Mouse (Mus musculus): ENCODE results near the gene Syde2. TPM values are rescaled to one million over a fixed set of nuclear protein-coding genes. Genes with fewer than 3 reads are reported as not detected.

Syde2 gene
- total RNA-seq, 2 experiments from 2014 or later: 4.4 to 5.3 TPM

DNA sequence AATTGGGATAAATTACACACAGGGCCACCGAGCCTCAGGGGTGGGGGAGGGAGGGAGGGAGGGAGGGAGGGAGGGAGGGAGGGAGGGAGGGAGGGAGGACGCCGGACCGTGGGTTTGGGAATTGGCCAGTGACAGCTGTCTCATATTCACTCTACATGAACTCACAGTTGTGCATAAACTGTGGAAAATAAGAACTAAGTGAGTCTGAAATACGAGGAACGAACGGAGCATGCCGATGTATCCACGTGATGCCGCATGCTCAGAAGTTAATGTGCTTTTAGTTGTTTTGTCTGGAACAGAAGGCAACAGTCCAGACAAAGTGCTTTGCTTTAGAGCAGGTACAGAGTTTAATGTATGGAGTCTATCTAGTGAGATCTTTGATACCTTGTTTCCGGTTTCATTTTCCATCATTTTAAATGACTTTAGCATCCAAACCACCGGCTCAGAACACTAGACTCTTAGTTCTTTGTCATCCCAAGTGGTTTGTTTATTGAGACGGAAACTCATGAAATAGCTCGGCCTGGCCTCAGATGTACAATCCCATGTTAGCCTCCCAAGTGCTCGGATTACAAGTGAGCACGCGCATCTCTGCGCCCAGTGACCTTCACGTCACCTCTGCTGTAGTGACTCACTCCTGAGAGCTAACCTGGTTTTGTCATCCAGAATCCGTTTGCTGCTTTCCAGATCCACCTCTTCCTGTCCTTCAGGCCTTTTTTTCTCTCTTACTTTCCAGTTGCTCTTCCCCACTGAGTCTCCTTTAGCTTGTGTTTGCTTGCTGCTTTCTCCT, 22.4 kb downstream of the Syde2 start:
- DNase-seq: no peak
- intact Hi-C loops (cut with DNase I): no loop called here

DNA sequence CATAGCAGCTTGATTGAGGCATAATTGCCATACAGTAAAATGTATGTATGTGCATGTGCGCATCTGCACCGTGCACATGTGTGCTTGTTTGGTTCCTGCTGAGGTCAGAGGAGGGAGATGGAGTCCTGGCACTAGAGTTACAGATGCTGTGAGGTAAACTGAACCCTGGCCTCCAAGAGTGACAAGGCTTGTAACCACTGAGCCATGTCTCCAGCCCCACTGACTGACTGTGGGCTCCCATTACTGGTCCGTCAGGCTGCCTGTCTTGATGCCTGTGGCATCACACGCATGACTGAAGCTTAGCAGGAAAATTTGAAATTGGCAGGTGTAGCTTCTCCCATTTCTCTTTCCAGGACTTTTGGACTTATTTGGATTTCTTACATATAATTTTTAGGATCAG, 23.1 kb downstream of the Syde2 start:
- intact Hi-C loops (cut with DNase I): no loop called here

DNA sequence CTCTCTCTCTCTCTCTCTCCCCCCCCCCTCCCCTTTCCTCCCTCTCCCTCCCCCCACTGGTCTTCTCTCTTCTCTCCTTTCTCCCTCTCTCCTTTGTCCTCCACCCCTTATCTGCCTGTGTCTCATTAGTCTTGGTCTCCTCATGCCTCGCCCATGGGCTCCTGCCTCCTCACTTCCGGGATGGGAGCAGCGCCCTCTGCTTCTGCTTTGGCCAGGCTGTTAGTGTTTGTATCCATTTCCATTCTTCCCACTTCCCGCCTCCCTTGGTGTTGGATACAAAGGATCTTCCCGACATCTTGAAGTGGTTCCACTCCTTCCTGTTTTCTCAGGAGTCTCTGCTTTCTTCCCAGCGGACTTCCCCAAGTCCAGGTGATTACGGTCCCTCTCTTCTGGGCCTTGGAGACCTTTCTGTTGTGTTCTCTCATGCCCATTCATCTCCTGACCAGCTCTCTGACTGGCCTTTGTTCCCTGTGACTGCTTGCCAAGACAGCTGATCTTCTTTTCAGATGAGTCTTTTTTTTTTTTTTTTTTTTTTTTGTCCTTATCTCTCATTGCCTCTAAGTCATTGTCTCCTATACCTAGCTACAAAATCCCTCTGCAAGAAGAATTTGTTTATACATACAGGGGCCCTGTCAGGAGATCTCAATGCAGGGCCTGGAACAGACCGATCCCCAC, 24.0 kb downstream of the Syde2 start:
- DNase-seq: no peak
- intact Hi-C loops (cut with DNase I): no loop called here

More for the DNA sequence above, 23.1 kb downstream of the Syde2 start:
- no peak for DNase-seq

DNA sequence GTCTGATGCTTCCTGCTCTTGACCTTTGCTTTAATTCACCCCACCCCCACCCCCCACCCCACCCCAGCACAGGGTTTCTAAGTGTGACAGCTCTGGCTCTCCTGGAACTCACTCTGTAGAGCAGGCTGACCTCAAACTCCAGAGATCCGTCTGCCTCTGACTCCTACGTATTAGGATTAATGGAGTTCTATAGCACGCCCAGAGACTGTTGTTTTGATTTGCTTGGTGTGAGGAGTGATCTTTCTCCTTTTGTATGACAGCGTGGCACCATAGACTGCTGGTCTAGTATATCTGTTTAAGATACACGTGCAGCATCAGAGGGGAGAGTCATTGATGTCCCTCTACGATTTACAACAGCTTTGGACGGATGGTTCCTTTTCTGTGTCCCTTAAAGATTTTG, 25.8 kb downstream of the Syde2 start:
- DNase-seq: no peak
- intact Hi-C loops (cut with DNase I): no loop called here

DNA sequence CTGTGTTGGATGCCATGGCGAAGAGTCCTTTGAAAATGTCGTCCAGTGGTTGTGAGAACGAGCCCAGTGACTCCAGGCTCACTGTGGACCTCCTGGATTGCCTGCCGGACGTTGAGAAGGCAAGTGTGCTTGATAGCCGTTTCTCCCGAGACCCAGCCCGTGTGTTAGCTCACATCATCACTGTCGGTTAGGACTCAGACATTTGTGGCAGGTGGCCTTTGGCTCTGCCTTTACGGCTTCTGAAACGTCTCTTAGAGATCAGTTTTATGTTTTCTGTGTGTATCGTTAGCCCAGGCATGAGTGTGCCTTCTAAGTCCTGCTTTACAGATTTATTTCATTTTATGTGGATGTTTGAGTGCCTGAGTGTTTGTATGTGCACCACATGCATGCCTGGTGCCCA, 26.7 kb downstream of the Syde2 start:
- intact Hi-C loops (cut with DNase I): no loop called here
- DNase-seq: no peak

DNA sequence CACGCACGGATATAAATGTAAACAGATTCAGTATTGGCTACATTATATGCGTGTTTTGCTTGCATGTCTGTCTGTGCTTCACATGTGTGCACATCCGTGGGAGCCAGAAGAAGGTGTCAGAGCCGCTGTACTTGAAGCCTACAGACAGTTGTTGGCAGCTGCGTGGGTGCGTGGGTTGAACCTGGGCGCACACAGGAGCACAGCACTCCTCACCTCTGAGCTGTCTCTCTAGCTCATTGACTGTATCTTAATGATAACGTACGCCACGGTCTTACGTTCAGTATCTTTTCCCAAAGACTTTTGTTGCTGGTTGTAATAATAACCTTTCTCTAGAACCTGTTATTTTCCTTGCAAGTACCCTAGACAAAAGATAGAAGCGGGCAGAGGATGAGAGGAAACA, 29.3 kb downstream of the Syde2 start:
- DNase-seq: no peak
- intact Hi-C loops (cut with DNase I): no loop called here

DNA sequence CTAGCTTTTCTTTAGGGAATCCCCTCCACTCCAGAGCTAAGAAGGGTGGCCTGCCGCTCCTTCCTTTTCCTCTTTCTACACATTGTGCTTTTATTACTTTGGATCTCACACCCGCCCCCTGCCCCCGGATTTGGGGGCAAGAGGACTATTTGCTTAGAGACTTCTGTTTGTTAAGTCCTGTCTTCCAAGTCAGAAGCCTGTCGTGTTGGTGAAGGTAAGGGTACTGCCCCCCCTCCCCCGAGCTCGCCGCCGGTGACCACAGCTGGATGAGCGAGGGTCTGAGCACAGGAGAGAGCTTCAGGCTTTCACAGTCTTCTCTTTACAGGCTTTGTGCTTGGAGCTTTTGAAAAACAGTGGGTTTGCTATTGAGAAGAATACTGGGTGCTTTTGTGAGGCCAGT, 29.9 kb downstream of the Syde2 start:
- no peak for DNase-seq
- intact Hi-C loops (cut with DNase I): no loop called here

DNA sequence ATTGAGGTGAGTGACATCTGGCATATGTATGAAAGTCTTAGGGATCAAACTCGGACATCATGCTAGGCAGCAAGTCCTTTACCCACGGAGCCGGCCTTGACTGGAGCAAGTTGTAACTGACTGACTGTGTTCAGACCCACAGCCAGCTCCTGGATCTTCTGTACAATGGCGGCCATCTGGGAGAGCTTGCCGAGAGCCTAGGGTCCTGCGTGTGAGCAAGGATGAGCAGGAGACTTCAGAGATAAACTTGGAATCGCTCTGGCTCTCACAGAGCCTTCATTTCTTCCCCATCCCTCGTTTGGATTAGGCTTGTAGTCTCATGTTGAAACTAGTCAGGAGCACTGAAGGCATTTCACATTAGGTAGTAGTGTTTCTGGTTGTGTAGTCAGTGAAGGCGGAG, 34.6 kb downstream of the Syde2 start:
- intact Hi-C loops (cut with DNase I): no loop called here

DNA sequence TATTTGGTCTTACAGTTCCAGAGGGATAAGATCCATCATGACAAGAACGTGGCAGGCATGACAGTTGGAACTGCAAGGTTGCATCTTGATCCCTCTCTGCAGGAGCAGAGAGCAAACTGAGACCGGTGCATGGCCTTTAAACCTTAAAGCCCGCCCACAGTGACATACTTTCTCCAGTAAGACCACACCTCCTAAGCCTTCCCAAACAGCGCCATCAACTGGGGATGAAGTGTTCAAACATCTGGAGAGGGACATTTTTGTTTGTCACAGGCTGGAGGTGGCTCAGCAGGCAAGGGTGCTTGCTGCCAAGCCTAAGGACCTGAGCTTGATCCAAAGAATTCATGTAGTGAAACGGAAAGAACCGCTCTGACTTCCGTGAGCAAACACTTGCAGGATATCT, 37.1 kb downstream of the Syde2 start:
- DNase-seq: no peak
- intact Hi-C loops (cut with DNase I): no loop called here

More for the DNA sequence above, 34.6 kb downstream of the Syde2 start:
- DNase-seq: no peak

DNA sequence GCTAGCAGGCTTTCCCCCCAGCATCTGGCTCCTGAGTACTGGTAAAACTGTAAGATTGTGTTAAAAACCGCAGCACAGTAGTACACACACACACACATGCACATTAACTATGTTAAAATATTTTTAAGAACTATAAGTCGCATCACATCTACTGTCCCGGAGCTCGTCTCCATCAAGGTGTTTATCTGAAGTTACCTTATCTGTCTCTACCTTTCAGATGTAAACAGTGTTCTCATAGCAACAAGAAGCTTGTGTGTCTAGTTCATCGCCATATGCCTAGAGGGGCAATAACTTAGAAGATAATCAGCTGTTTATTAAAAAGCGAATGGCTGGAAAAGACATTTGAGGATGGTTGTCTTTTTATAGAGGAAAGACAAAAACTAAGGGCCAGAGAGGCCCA, 37.8 kb downstream of the Syde2 start:
- DNase-seq: no peak
- intact Hi-C loops (cut with DNase I): no loop called here

DNA sequence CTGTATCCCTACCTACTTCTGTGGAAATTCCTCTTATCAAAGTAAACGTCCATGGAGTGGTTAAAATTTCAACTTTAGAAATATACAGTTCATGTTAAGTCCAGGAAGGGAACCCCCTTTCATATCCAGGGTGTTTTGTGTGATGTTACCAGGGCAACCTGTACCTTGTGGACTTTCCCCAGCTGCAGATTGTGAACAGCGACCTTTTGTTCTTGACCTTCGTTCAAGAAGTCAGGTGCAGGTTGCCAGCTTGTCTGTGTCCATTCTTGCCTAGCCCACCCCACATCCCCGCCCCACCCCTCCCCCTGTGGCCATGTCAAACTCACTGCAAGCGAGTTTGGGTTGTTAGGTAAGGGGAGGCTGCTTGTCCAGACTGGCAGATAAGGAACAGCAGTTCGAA, 39.4 kb downstream of the Syde2 start:
- DNase-seq: no peak
- intact Hi-C loops (cut with DNase I): no loop called here

DNA sequence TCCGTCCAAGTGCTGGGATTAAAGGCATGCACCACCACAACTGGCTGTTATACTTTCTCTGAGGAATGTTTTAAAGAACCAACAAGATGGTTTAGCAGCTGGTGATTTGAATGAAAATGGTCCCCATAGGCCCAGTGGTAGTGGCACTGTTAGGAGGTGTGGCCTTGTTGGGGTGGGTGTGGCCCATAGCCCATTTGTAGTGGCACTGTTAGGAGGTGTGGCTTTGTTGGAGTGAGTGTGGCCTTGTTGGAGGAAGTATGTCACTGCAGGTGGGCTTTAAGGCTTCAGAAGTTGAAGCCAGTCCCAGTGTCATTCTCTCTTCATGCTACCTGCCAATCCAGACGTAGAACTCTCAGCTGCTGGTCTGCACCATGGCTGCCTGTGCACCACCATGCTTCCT, 40.7 kb downstream of the Syde2 start:
- no peak for DNase-seq
- intact Hi-C loops (cut with DNase I): no loop called here

DNA sequence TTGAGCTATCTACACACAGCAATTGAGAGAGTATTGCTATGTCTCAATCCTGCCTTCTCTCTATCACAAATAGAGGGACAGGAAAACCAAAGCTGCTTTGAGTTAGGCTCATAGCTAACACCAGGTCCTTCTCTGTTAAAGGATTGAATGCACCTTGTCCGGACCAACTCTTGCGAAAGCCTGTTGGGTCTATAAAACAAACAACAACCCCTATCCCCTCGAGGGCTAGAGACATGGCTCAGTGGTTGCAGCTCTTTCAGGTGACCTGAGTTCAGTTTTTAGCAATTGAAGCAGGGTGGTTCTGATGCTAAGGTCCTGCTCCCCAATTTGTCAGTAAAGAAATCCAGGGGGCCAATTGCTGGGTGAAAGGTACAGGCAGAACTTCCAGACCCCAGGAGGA, 41.6 kb downstream of the Syde2 start:
- intact Hi-C loops (cut with DNase I): no loop called here

DNA sequence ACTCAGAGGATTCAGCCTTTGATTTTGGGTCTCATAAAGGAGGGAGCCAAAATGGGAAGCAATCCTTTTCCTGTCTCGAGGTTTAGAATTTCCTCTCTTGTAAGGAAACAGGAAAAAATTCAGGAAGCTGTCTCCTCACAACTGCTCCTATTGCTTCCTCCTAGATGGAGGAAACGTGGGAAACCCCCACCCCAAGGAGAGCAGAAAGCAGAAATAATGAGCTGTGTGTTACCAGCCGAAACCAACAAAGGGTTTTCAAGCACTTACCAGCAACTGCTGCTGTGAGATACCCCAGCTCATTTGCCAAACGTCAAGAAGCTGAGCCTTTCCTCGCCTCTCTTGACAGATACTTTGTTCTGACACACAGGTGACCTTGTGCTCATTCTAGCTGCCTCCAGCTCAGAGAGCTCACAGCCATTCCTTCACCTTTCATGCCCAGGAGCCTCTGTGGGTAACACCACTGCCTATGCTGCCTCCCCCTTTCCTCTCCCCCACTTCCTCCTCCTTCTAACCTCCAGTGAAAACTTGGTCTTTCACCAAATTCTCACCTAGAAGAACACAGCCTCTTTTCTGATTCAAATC, 42.7 kb downstream of the Syde2 start:
- DNase-seq: no peak
- intact Hi-C loops (cut with DNase I): no loop called here

More for the DNA sequence above, 41.6 kb downstream of the Syde2 start:
- no peak for DNase-seq

DNA sequence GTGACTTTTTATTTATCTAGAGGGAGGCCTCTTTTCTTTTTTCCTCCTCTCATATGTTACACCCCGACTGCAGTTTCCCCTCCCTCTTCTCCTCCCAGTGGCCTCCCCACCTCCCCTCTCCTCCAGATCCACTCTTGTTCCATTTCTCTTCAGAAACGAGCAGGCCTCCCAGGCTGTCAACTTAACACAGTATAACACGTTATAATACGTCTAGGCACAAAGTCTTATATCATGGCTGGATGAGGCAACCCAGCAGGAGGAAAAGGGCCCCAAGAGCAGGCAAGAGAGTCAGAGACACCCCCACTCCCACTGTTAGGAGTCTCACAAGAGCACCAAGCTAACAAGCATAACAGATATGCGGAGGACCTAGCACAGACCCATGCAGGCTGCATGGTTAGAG, 45.3 kb downstream of the Syde2 start:
- intact Hi-C loops (cut with DNase I): no loop called here

DNA sequence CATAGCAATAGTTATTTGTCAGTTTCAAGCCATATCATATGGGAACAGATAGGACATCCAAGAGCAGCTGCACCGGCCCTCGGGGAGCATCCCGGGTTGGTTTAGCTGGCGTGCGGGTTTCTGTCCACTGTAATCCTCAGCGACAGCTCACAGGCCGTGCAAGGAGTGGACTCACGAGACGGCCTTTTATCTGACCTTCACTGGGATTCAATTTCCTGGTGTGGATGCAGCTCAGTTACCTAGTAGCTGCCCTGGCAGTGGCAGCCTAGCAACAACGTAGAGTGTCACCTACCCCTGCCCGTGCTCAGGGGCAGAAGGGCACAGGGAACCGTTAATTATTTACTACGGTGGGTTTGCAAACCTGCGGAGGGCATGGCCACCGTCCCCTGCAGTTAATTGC, 50.2 kb downstream of the Syde2 start:
- no peak for DNase-seq
- intact Hi-C loops (cut with DNase I): no loop called here

More for the DNA sequence above, 45.3 kb downstream of the Syde2 start:
- DNase-seq: no peak

DNA sequence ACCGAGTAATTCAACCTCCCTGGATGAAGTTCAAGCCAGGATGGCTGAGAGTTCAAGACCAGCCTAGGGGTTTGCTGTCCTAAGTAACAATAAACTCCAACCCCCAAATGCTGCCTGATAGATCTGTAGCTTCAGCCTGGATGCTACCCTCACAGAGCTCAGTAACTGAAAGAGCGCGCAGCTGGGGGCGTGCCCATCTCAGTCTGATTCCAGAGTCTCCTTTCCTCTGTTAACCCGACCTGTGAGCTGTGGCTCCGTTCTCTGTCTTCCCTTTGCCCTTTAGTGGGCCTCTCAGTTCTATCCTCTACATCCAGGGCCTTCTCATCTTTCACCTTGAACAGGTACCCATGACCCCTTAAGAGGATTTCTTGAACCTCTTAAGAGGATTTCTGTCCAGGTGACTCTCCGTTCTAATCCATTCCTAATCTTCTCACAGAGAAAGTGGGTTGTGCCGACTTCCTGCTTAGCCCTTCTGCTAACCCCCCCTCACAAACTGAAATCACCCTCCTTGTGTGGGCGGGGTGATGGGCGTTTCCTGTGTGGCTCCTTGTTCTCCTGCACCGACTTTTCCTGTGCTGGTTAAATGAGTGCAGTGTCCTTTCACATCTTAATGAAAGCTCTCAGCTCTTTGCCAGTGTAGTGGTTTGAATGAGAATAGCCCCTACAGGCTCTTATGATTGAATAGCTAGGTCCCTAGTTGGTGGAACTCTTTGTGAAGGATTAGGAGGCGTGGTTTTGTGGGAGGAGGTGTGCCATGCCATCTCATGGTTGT, 51.6 kb downstream of the Syde2 start:
- intact Hi-C loops (cut with DNase I): no loop called here
- DNase-seq: no peak

DNA sequence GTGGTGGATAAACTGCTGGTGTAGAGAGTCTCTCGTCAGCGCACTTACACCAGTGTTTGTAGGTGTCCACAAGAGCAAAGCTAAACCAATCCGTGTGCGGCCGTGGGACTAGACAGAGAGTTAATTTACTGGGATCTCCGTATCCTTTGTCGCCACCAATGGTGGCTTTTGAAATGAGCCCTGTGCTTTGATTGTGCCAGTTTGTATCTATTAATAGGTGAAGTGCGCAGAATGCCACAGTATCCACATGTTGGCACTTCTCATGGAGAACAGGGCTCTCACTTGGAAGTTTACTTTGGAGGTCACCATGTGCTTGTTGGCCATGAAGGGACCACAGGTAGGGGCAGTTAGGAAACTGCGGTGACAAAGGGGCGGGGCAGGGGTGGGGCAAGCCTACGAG, 53.7 kb downstream of the Syde2 start:
- DNase-seq: no peak
- intact Hi-C loops (cut with DNase I): no loop called here

DNA sequence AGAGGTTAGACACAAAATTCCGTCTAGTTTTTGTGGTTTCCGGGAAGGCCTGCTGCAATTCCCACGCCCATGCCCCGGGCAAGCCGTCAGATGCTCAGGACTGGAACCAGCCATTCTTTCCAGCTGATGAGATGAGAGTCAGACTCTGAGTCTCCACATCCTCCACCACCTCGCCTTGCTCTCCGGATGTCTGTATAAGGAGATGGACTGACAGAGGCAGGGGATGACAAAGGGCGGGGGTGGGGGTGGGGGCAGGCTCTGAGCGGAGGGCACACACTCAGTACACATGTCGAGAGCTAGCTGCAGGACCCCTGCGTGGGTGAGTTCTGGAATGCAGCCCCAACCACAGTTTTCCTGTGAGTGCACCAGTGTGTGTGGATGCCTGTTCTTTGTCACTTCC, 57.3 kb downstream of the Syde2 start:
- intact Hi-C loops (cut with DNase I): no loop called here

DNA sequence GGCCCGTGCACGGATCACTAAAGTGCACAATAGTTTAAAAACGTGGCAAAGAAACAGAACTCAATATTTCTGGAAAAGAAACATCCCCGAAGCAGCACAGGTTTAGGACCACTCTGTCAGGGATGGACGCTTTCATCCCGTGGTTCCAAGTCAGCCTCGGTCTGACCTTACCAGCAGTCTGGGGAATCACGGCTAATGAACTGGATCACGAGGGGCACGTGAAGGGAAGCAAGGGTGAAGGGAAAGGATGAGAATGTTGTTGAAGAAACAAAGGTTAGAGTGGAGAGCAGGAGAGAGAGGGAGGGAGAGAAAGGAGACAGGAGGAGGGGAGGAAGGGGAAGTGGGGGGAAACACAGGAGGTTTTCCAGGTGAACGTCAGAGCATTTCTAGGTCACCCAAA, 58.4 kb downstream of the Syde2 start:
- no peak for DNase-seq
- intact Hi-C loops (cut with DNase I): no loop called here

More for the DNA sequence above, 57.3 kb downstream of the Syde2 start:
- DNase-seq: no peak

DNA sequence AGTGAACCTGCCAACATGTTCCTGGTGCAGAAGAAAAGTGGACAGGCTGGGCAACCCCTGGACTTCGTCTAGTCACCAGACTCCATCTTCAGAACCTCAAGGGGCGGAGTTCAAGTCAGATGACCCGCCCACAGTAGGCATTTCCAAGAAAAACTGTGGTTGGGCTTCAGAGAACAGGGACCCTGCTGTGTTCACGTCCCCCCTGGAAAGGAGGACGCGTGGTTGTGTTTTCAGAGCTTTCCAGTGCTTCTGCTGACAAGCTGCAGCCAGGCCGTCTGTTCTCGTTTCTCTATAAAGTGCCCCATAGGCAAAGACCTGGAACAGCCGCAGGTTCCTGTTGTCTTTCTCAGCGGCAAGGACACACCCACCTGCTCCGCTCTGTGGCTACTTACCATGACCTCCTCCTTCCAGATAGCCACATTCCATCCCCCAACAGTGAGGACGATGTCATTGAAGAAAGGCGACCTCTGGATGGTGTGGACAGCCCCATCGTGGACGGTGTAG, 60.1 kb downstream of the Syde2 start:
- DNase-seq: peak; percentile 36
- intact Hi-C loops (cut with DNase I): no loop called here

Measured in left cerebral cortex, postnatal 4 days (tissue).